Mouse (Mus musculus) liver, embryonic 14.5 days (tissue): ENCODE measurements around the gene Tgfb1. TPM values are rescaled to one million over a fixed set of nuclear protein-coding genes. Genes with fewer than 3 reads are reported as not detected.

Experiments used
- ATAC-seq: fragments of 200-750 bp; cut with Nextera tagmentation; 2 replicates; pipeline ENCODE4 v1.8.0; 2017; ENCODE audit warnings: moderate number of reproducible peaks, mild to moderate bottlenecking, moderate library complexity; ENCODE audit not compliant: insufficient read depth
- DNase-seq, 3 experiments: peaks; one replicate each; pipeline ENCODE4 v3.0.0-alpha.2; 2012 to 2013; ENCODE audit warnings: low read depth in 3 of 3, low spot score in 3 of 3
- H3K27ac ChIP-seq: fragments of 300-500 bp; sonication (generic); 2 replicates; pipeline ENCODE4 v1.5.1; 2014; ENCODE audit warnings: moderate library complexity, mild to moderate bottlenecking, control low read depth, inconsistent platforms
- H3K27me3 ChIP-seq: fragments of 300-500 bp; sonication (generic); 2 replicates; pipeline ENCODE4 v1.6.1; 2014; ENCODE audit warnings: mild to moderate bottlenecking, low read length, moderate library complexity; ENCODE audit not compliant: control insufficient read depth, insufficient read depth
- H3K36me3 ChIP-seq: fragments of 300-500 bp; sonication (generic); replicated peaks from 2 replicates; pipeline ENCODE4 v1.6.1; 2014; ENCODE audit warnings: low read depth; ENCODE audit not compliant: control insufficient read depth, insufficient read depth
- H3K4me1 ChIP-seq, 2 experiments: fragments of 200-500 bp in 1 of 2; fragments of 300-500 bp in 1 of 2; sonication (generic) in 1 of 2; replicated peaks; 2 replicates each; pipeline ENCODE4 v1.6.1; 2012 to 2014; ENCODE audit warnings: antibody characterized with exemption in 1 of 2, inconsistent platforms in 1 of 2, low read length in 1 of 2; ENCODE audit not compliant: control insufficient read depth in 2 of 2, insufficient read depth in 2 of 2
- H3K4me2 ChIP-seq: fragments of 300-500 bp; sonication (generic); 2 replicates; pipeline ENCODE4 v1.6.1; 2014; ENCODE audit warnings: low read depth, mild to moderate bottlenecking, control low read depth, moderate library complexity
- H3K4me3 ChIP-seq, 2 experiments: fragments of 200-500 bp in 1 of 2; fragments of 300-500 bp in 1 of 2; sonication (generic) in 1 of 2; 2 replicates each; pipeline ENCODE4 v1.5.1; 2012 to 2014; ENCODE audit warnings: low read depth in 2 of 2, low read length in 2 of 2, mild to moderate bottlenecking in 2 of 2, control low read depth in 1 of 2, inconsistent platforms in 1 of 2, moderate library complexity in 1 of 2; ENCODE audit not compliant: insufficient read depth in 1 of 2
- H3K9ac ChIP-seq: fragments of 300-500 bp; sonication (generic); replicated peaks from 2 replicates; pipeline ENCODE4 v1.6.1; 2014; ENCODE audit warnings: mild to moderate bottlenecking, control low read depth, moderate library complexity
- H3K9me3 ChIP-seq: fragments of 300-500 bp; sonication (generic); 2 replicates; pipeline ENCODE4 v1.6.1; 2016; ENCODE audit warnings: low read length, mixed read lengths; ENCODE audit not compliant: control insufficient read depth
- CTCF ChIP-seq: IDR thresholded peaks from 2 replicates; pipeline ENCODE4 v1.5.1; 2016; ENCODE audit warnings: antibody characterized with exemption, low read depth, control low read depth
- EP300 ChIP-seq: IDR thresholded peaks from 2 replicates; pipeline ENCODE4 v1.6.1; 2016; ENCODE audit warnings: antibody characterized with exemption, low read depth
- WGBS: fragments of 180-500 bp; shearing (Covaris S2); extraction: QIAGEN DNeasy Blood & Tissue Kit; methylation state at CpG from one replicate; pipeline ENCODE4 v1.1.7; 2014; ENCODE audit not compliant: insufficient replicate concordance; 5-methylcytosine and 5-hydroxymethylcytosine counted together
- polyA plus RNA-seq, 2 experiments: library from polyadenylated mRNA; depleted of rRNA in 1 of 2; stranded (reverse) in 1 of 2; unstranded in 1 of 2; fragments of >200 nt; fragmentation: Nextera tagmentation in 1 of 2; extraction: Ambion mirVana in 1 of 2; gene quantifications; 2 replicates each; pipeline versions ENCODE4 v1.2.1 to v1.2.3; 2012 to 2014

Tgfb1 gene
- polyA plus RNA-seq, 2 experiments = 3.9 to 18.5 TPM

GRCm38 (mm10) chr7:25734991-25735390, 48.2 kb downstream of the Tgfb1 start:
- H3K36me3 ChIP-seq = peaks cover 97% of the 10 kb centered on the region
- H3K27ac ChIP-seq = no peak overlapping the region
- H3K9ac ChIP-seq = no peak overlapping the region
- H3K27me3 ChIP-seq = no peaks in the 10 kb centered on the region
- H3K4me1 ChIP-seq = peaks cover 6 to 7% of the 10 kb centered on the region in 2 experiments; a peak in 3 of 4 replicates
- H3K4me3 ChIP-seq = no peak overlapping the region
- H3K4me2 ChIP-seq = no peak overlapping the region
- no peak for ATAC-seq
- TF ChIP-seq CTCF = no peak
- TF ChIP-seq EP300 = peak; percentile 57
- no peaks in the 10 kb centered on the region for H3K9me3 ChIP-seq
- DNase-seq = no peak
- 15% methylated on average over 4 of the region's 4 CpGs for WGBS

- H3K9ac ChIP-seq = no peak overlapping the region
- H3K4me2 ChIP-seq = no peak overlapping the region
- H3K27ac ChIP-seq = no peak overlapping the region
- WGBS = 83% methylated on average over 2 of the region's 2 CpGs
- H3K4me3 ChIP-seq = no peak overlapping the region
- ATAC-seq (no peak), DNase-seq (no peak)
- H3K9me3 ChIP-seq = no peaks in the 10 kb centered on the region
- H3K4me1 ChIP-seq = peaks cover 6 to 8% of the 10 kb centered on the region in 2 experiments; a peak in 3 of 4 replicates
- no peaks in the 10 kb centered on the region for H3K27me3 ChIP-seq
- TF ChIP-seq CTCF = peak; percentile 46; the same call in 1 of the 2 replicates
- no peak for TF ChIP-seq EP300
- peaks cover 97% of the 10 kb centered on the region for H3K36me3 ChIP-seq
These were observed 50.1 kb downstream of the Tgfb1 start for GRCm38 (mm10) chr7:25736920-25737319.

- Histone ChIP-seq H3K4me2 (no peak overlapping the region), H3K4me1 (peaks cover 6 to 8% of the 10 kb centered on the region in 2 experiments; a peak in 3 of 4 replicates), H3K4me3 (no peak overlapping the region), H3K9ac (no peak overlapping the region), H3K36me3 (peaks cover 97% of the 10 kb centered on the region), H3K9me3 (no peaks in the 10 kb centered on the region), H3K27me3 (no peaks in the 10 kb centered on the region), H3K27ac (no peak overlapping the region)
- ATAC-seq (peak; percentile 64; the same call in 1 of the 2 replicates), DNase-seq (no peak)
- TF ChIP-seq EP300 (0 out of 2 replicates have a peak, but pooled peaks have one; percentile 41), CTCF (no peak)
- 23% methylated on average over 3 of the region's 3 CpGs for WGBS
These were observed 51.5 kb downstream of the Tgfb1 start for GRCm38 (mm10) chr7:25738277-25738676.

- Histone ChIP-seq H3K4me3 (no peak overlapping the region), H3K9me3 (no peaks in the 10 kb centered on the region), H3K27me3 (no peaks in the 10 kb centered on the region), H3K27ac (no peak overlapping the region), H3K4me2 (no peak overlapping the region), H3K36me3 (peaks cover 99% of the 10 kb centered on the region), H3K9ac (no peak overlapping the region), H3K4me1 (peaks cover under 1 to 4% of the 10 kb centered on the region in 2 experiments; a peak in 3 of 4 replicates)
- no peak for DNase-seq
- 66% methylated on average over 3 of the region's 3 CpGs for WGBS
- ATAC-seq = no peak
- TF ChIP-seq EP300 (no peak), CTCF (no peak)
These were observed 60.0 kb downstream of the Tgfb1 start for GRCm38 (mm10) chr7:25746844-25747243.

GRCm38 (mm10) chr7:25753076-25753475, 66.3 kb downstream of the Tgfb1 start:
- peak overlapping the region; percentile 90 to 100 for H3K4me3 ChIP-seq
- no peaks in the 10 kb centered on the region for H3K27me3 ChIP-seq
- TF ChIP-seq EP300 = no peak
- TF ChIP-seq CTCF = no peak
- H3K4me1 ChIP-seq = peaks cover 17 to 18% of the 10 kb centered on the region in 2 experiments
- no peak overlapping the region for H3K27ac ChIP-seq
- peaks cover 42% of the 10 kb centered on the region for H3K36me3 ChIP-seq
- no peak for DNase-seq
- H3K9me3 ChIP-seq = no peaks in the 10 kb centered on the region
- H3K4me2 ChIP-seq = peak overlapping the region; percentile 100
- H3K9ac ChIP-seq = peak overlapping the region; percentile 100
- ATAC-seq = no peak
